Mouse (Mus musculus): Measurements from ENCODE around the gene AI464131.

DNA sequence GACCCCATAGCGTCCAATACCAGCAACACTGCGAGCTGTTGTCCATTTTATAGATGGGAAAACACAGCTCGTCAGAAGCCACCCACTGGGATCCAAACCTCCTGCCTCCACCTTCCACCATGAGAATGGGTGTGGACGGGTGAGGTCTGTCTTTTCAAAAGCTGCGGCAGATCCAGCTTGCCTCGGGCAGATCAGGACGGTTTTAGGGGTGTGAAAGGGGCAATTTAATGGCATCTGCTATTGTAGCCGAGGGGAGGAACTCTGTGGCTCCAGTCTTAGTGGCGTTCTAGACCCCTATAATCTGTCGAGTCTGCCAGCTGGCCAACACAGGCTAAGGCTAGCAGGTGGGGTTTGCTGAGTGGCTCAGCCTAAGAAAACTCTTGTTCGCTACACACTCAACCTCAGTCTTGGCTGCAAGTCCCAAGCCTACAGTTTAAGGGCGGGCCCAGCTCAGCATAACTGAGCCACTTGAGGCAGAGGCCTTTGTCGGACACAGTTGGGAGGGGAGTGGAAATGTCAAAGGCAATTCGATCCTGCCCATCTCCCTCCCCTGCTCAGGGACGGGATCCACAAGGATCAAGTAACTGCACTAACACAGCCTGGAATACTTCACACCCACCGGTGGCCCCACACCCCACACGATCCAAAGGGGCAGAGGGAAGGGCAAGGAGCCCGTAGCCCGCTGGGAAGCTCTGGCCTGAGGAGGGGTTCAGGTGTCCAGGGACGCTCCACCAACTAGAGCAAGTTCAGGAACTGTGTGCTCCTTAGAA is 520 bp downstream of the AI464131 start:
- TF ChIP-seq MAFK (IDR thresholded peaks at IDR 0.05; ENCODE audit: insufficient read depth, low read depth, low read length) (no peak), CHD2 (IDR thresholded peaks at IDR 0.05; ENCODE audit: low read depth, low read length) (no peak), ZC3H11A (IDR thresholded peaks at IDR 0.05; ENCODE audit: borderline replicate concordance, low read depth, low read length) (no peak), HCFC1 (IDR thresholded peaks at IDR 0.05; ENCODE audit: borderline replicate concordance, insufficient read depth, low read length) (no peak), ZNF384 (IDR thresholded peaks at IDR 0.05; ENCODE audit: low read depth, low read length) (no peak)

Data from ES-E14 (cell line).